Mouse (Mus musculus) monocyte, adult 5-6 weeks (primary cell): Measurements from ENCODE around the gene Rtn4. TPM values are rescaled to one million over a fixed set of nuclear protein-coding genes. Genes with fewer than 3 reads are reported as not detected.

ENCODE experiments used
- ATAC-seq: fragments of 153-309, 156-312 bp; replicated peaks from 2 replicates; pipeline ENCODE4 v1.8.0; 2017; ENCODE audit warnings: mild to moderate bottlenecking; ENCODE audit not compliant: low TSS enrichment, insufficient number of reproducible peaks, severe bottlenecking, poor library complexity, low FRiP score
- total RNA-seq: library from RNA; stranded (forward); fragments of 200-1000, 200-491, 200-594 nt; gene quantifications from 3 replicates; pipeline ENCODE4 v1.2.3, GENCODE M21; 2017

Gene Rtn4
- total RNA-seq, 1 experiment from 2014 or later: 169 TPM

DNA sequence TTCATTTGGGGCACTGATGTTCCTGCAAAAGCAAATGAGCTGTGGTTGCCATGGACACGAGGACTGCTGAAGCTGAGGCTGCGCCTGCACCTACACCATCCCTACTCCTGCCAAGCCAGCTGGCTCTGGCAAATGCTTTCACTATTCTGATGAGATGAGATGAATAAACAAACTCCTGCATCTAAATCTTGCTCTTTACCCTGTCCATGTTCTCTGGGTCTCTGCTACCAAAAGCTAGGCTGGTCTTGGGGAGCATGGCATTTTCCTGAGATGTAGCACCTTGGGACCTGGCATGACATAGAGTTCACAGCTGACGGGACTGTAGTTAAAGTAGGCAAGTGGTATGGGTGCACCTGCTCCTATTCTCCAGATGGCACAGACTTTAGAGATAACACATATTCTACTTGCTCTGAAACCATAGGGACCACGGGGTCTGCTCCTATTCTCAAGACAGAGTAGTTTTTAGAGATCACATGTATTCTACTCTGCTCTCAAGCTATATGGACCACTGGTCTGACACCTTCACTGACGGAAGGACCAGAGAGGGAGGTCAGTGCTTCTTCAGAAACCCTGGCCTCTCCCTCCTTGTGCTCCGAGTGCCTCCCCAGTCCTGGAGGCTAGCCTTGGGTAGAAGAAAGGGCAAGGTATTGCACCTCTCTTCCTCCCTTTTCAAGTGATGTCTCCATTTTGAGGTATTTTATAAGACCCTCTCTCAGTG is 96.3 kb downstream of the Rtn4 start:
- ATAC-seq: no peak

DNA sequence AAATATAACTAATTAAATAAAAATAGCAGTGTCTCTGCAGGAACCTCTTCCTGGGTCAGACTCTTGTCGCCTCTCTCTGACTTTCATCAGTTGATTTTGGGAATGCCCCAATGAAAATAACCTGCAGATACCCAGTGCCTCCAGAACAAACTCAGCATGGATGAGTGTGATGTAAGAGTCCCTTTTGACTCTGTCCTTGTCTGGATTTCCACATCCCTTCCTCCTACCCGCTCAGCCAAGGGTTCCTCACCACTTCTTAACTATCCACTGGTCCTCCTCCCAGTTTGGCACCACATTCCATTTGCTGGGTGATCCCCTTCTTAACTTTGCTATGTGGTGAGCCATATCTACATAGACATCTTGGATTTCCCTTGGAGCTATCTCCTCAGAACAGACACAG is 98.0 kb downstream of the Rtn4 start:
- no peak for ATAC-seq

Other genes starting within 250 kb of the Rtn4 start
- 44.8 to 68.6 TPM (median 53.3 TPM) in 3 replicates for gene Prorsd1, start 177.9 kb upstream of the Rtn4 start, total RNA-seq
- 41.4 to 52.9 TPM (median 44.3 TPM) in 3 replicates for gene Mtif2, start 166.5 kb upstream of the Rtn4 start, total RNA-seq
- 0.21 to 4.8 TPM (median 2.6 TPM) in 3 replicates for gene Clhc1, start 145.0 kb upstream of the Rtn4 start, total RNA-seq
- gene Rps27a, start 144.8 kb upstream of the Rtn4 start, total RNA-seq: 741 to 1,421 TPM (median 1,167 TPM) in 3 replicates
- gene 4931440F15Rik, start 132.7 kb downstream of the Rtn4 start, total RNA-seq: 0.48 to 0.97 TPM (median 0.96 TPM) in 3 replicates